Mouse (Mus musculus): Measurements from ENCODE around the gene Il27ra.

GRCm38 (mm10) chr8:84059226-84059625, 16.8 kb upstream of the Il27ra start:
- TF ChIP-seq CTCF (IDR thresholded peaks at IDR 0.05; ENCODE audit: borderline replicate concordance, insufficient read depth, low read length): no peak
- no peak for TF ChIP-seq POLR2A (IDR thresholded peaks at IDR 0.05; ENCODE audit: low read depth, low read length)

Data from embryonic fibroblast, embryonic 13.5 days (primary cell).